Mouse (Mus musculus) intestine, postnatal 0 days (tissue): Measurements from ENCODE around the gene St6gal1. TPM values are rescaled to one million over a fixed set of nuclear protein-coding genes. Genes with fewer than 3 reads are reported as not detected.

Experiments used
- ATAC-seq: fragments of 200-750 bp; cut with Nextera tagmentation; 2 replicates; pipeline ENCODE4 v1.8.0; 2017; ENCODE audit warnings: mild to moderate bottlenecking, moderate TSS enrichment, moderate library complexity
- H3K27ac ChIP-seq: fragments of 300-500 bp; sonication (generic); 2 replicates; pipeline ENCODE4 v1.5.1; 2014; ENCODE audit warnings: mild to moderate bottlenecking, low read depth, low read length, moderate library complexity
- H3K27me3 ChIP-seq: fragments of 300-500 bp; sonication (generic); replicated peaks from 2 replicates; pipeline ENCODE4 v1.6.1; 2014; ENCODE audit warnings: low read length, mixed read lengths; ENCODE audit not compliant: control insufficient read depth, insufficient read depth
- H3K36me3 ChIP-seq: fragments of 300-500 bp; sonication (generic); 2 replicates; pipeline ENCODE4 v1.6.1; 2014; ENCODE audit warnings: mild to moderate bottlenecking, moderate library complexity; ENCODE audit not compliant: control insufficient read depth, insufficient read depth
- H3K4me1 ChIP-seq: fragments of 300-500 bp; sonication (generic); replicated peaks from 2 replicates; pipeline ENCODE4 v1.6.1; 2014; ENCODE audit warnings: antibody characterized with exemption, low read length, mixed read lengths; ENCODE audit not compliant: control insufficient read depth, insufficient read depth
- H3K4me2 ChIP-seq: fragments of 300-500 bp; sonication (generic); replicated peaks from 2 replicates; pipeline ENCODE4 v1.6.1; 2014; ENCODE audit warnings: low read depth, mild to moderate bottlenecking, moderate library complexity
- H3K4me3 ChIP-seq: fragments of 300-500 bp; sonication (generic); 2 replicates; pipeline ENCODE4 v1.5.1; 2014; ENCODE audit warnings: low read depth, low read length
- H3K9ac ChIP-seq: fragments of 300-500 bp; sonication (generic); 2 replicates; pipeline ENCODE4 v1.6.1; 2014; ENCODE audit warnings: mild to moderate bottlenecking, low read depth, low read length
- H3K9me3 ChIP-seq: fragments of 300-500 bp; sonication (generic); 2 replicates; pipeline ENCODE4 v1.6.1; 2016; ENCODE audit warnings: mixed run types; ENCODE audit not compliant: control insufficient read depth
- CTCF ChIP-seq: sonication (generic); IDR thresholded peaks from 2 replicates; pipeline ENCODE4 v1.5.1; 2016; ENCODE audit warnings: low read depth, mild to moderate bottlenecking, control low read depth, antibody characterized with exemption, moderate library complexity
- WGBS: fragments of 180-500 bp; shearing (Covaris S2); extraction: QIAGEN DNeasy Blood & Tissue Kit; methylation state at CpG from one replicate; pipeline ENCODE4 v1.1.7; 2014; 5-methylcytosine and 5-hydroxymethylcytosine counted together
- polyA plus RNA-seq: library from polyadenylated mRNA; unstranded; fragments of >200 nt; fragmentation: Nextera tagmentation; extraction: Ambion mirVana; gene quantifications from 2 replicates; pipeline ENCODE4 v1.2.1, GENCODE M21; 2015

The St6gal1 gene
- polyA plus RNA-seq, 1 experiment from 2014 or later, result 6.8 TPM

- ATAC-seq, result no peak
- Histone ChIP-seq H3K27me3 (no peaks in the 10 kb centered on the region), H3K9ac (no peak overlapping the region), H3K27ac (no peak overlapping the region), H3K36me3 (no peaks in the 10 kb centered on the region), H3K4me2 (no peak overlapping the region), H3K9me3 (no peaks in the 10 kb centered on the region), H3K4me1 (no peaks in the 10 kb centered on the region), H3K4me3 (no peak overlapping the region)
- no peak for TF ChIP-seq CTCF
- WGBS, result 98% methylated on average over 9 of the region's 9 CpGs
These were observed 63.6 kb downstream of the St6gal1 start for GRCm38 (mm10) chr16:23288103-23288502.

DNA sequence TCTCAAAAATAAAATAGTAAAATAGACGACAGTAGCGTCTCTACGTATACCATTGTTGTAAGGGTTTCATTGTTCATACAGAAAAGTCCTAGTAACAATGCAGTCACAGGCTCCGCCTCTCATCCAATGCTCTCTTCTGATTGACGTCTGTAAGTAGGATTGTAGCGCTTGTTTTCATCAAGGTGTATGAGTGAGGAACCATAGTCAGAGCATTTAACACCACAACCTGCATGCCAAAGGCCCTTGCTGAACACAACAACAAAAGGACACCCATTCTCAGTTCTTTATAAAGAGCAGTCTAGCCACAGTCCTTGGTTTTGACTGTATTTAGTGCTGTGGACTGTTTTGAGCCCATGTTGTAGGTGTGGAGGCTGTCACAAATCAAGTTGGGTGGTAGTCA lies 64.9 kb downstream of the St6gal1 start:
- H3K36me3 ChIP-seq, result no peaks in the 10 kb centered on the region
- H3K4me1 ChIP-seq, result no peaks in the 10 kb centered on the region
- H3K27me3 ChIP-seq, result no peaks in the 10 kb centered on the region
- H3K4me3 ChIP-seq, result no peak overlapping the region
- WGBS, result 94% methylated on average over 6 of the region's 6 CpGs
- no peaks in the 10 kb centered on the region for H3K9me3 ChIP-seq
- no peak for TF ChIP-seq CTCF
- H3K9ac ChIP-seq, result no peak overlapping the region
- ATAC-seq, result no peak
- no peak overlapping the region for H3K4me2 ChIP-seq
- H3K27ac ChIP-seq, result no peak overlapping the region

- Histone ChIP-seq H3K27me3 (no peaks in the 10 kb centered on the region), H3K36me3 (no peaks in the 10 kb centered on the region), H3K4me3 (no peak overlapping the region), H3K27ac (no peak overlapping the region), H3K4me2 (no peak overlapping the region), H3K4me1 (no peaks in the 10 kb centered on the region), H3K9me3 (no peaks in the 10 kb centered on the region), H3K9ac (no peak overlapping the region)
- TF ChIP-seq CTCF, result no peak
- WGBS, result 72% methylated on average over 9 of the region's 9 CpGs
- ATAC-seq, result no peak
These were observed 65.6 kb downstream of the St6gal1 start for GRCm38 (mm10) chr16:23290171-23290570.

DNA sequence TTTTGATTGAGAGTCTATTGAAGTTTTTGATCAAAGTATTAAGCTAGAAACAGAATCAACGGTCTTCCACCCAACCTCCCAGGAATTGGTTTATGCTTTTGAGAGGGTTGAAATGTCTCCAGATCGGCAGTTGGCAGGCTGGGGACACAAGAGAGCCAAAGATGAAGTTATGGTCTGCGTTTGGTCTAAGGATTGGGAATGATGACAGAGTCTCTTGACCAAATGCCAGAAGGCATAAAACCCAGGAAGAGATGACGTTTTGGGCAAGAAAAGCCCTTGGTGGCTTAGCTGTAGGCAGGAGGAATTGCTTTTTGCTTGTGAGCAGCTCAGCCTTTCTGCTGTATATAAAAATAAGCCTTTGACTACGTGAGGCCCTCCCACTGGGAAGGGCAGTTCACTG lies 67.0 kb downstream of the St6gal1 start:
- Histone ChIP-seq H3K4me2 (no peak overlapping the region), H3K4me1 (no peaks in the 10 kb centered on the region), H3K4me3 (no peak overlapping the region), H3K36me3 (no peaks in the 10 kb centered on the region), H3K9ac (no peak overlapping the region), H3K9me3 (no peaks in the 10 kb centered on the region), H3K27ac (no peak overlapping the region), H3K27me3 (no peaks in the 10 kb centered on the region)
- no peak for ATAC-seq
- no peak for TF ChIP-seq CTCF
- WGBS, result 63% methylated on average over 5 of the region's 5 CpGs

- Histone ChIP-seq H3K4me1 (no peaks in the 10 kb centered on the region), H3K27me3 (no peaks in the 10 kb centered on the region), H3K27ac (no peak overlapping the region), H3K9me3 (no peaks in the 10 kb centered on the region), H3K4me3 (no peak overlapping the region), H3K4me2 (no peak overlapping the region), H3K36me3 (no peaks in the 10 kb centered on the region), H3K9ac (no peak overlapping the region)
- TF ChIP-seq CTCF, result no peak
- WGBS, result 67% methylated on average over 3 of the region's 3 CpGs
- ATAC-seq, result no peak
These were observed 69.7 kb downstream of the St6gal1 start for GRCm38 (mm10) chr16:23294236-23294635.

GRCm38 (mm10) chr16:23294747-23295146 lies 70.2 kb downstream of the St6gal1 start:
- 87% methylated on average over 6 of the region's 6 CpGs for WGBS
- H3K4me2 ChIP-seq, result no peak overlapping the region
- ATAC-seq, result no peak
- no peaks in the 10 kb centered on the region for H3K9me3 ChIP-seq
- TF ChIP-seq CTCF, result no peak
- H3K4me3 ChIP-seq, result no peak overlapping the region
- H3K36me3 ChIP-seq, result no peaks in the 10 kb centered on the region
- H3K4me1 ChIP-seq, result no peaks in the 10 kb centered on the region
- H3K27me3 ChIP-seq, result no peaks in the 10 kb centered on the region
- H3K9ac ChIP-seq, result no peak overlapping the region
- H3K27ac ChIP-seq, result no peak overlapping the region

- Histone ChIP-seq H3K4me2 (no peak overlapping the region), H3K9ac (no peak overlapping the region), H3K27me3 (no peaks in the 10 kb centered on the region), H3K4me3 (no peak overlapping the region), H3K9me3 (no peaks in the 10 kb centered on the region), H3K36me3 (no peaks in the 10 kb centered on the region), H3K27ac (no peak overlapping the region), H3K4me1 (no peaks in the 10 kb centered on the region)
- TF ChIP-seq CTCF, result no peak
- WGBS, result 86% methylated on average over 5 of the region's 5 CpGs
- ATAC-seq, result no peak
These were observed 71.2 kb downstream of the St6gal1 start for GRCm38 (mm10) chr16:23295720-23296119.
